Mouse (Mus musculus): ENCODE measurements around the gene Srrd.

Gene Srrd

DNA sequence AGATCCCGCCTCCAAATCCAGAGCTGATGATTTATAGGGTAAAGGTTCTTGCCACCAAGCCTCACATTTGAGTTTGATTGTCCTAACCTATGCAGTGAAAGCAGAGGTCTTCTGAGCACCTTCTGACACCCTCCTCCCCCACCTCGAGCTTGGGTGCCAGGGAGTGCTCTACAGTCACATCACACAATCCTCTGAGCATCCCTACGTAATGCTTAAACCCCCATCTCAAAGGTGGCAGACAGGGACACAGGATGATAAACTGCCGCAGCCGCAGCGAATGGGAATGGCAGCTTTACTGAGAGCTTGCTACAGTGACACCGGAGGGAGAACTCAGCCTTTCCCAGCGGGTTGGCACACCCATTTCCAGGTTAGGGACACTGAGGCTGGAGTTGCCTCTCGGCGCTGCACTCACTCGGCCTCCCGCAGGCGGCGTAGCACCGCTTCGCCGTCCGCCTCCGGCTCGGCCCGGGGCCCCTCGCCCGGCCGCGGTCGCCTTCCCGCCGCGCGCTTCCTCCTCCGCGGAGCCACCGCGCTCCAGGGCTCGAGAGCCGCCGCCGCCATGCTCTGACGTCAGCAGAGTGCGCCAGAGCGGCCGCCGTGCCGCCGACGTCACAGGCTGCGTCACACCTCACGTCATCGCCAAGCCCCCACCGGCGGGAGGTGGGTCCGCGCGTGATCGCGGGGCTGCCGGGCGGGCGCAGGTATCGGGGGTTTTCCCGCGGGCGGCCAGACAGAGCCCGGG lies at the start of gene Srrd, which contains the start of gene Hps4:
TSS of gene Srrd (minus strand) at position 578 of the 742 bp plus-strand sequence.
TSS of gene Hps4 (plus strand) at position 621 of the 742 bp plus-strand sequence.
- DNase-seq, result peak; percentile 91

GRCm38 (mm10) chr5:112391676-112392323 lies 49.0 kb upstream of the Srrd start:
- DNase-seq, result no peak

- no peak for DNase-seq
These were observed 48.2 kb upstream of the Srrd start for GRCm38 (mm10) chr5:112391002-112391401.

DNA sequence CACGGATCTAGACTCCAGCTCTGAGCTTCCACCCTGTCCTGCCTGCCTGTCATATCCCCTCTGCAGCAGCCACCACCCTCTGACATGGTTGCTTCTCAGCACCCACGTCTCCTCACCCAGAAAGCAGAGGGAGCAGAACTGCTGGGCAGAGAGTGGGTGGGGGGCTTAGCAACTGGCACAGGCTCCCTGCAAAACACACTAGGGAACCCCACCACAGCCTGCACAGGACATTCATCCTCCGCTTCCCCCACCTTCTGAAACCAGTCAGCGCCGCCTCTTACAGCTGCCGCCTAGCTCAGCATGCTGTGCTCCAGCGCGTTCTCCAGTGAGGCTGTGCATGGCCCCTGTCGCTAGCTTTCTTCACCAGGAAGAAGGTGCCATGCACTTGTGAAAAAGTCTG lies 46.5 kb upstream of the Srrd start:
- DNase-seq, result no peak

- DNase-seq, result no peak
These were observed 43.1 kb upstream of the Srrd start for GRCm38 (mm10) chr5:112385973-112386372.

DNA sequence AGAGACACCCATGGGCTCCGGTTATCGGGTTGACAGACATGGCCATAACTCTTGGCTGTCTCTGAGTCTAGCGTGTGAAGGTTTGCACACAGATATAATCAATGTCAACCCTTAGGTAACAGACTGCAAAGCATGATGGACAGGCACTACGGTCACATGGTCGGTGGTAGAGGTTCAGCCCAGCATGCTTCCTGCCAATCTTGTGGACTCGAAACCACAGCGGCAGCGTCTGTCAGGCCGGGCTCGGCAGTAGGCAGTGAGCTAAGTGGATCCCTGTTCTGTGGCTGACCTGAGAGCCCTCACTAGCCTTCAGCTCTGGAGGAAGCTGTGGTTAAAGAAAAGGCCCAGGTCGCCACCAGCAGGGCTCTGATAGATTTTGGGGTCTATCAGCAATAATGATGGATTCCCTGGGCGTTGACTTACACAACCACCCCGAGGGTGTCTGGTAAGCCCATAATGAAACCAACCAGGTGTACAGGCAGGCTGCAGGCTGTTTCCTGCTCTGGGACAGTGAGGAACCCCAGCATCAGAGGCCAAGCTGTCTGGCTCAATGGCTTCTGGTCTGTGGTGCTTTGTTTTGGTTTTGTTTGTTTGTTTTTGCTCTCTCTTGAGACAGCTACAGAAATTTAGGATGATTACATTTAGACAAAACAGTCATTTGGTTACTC lies 42.1 kb upstream of the Srrd start:
- DNase-seq, result no peak

DNA sequence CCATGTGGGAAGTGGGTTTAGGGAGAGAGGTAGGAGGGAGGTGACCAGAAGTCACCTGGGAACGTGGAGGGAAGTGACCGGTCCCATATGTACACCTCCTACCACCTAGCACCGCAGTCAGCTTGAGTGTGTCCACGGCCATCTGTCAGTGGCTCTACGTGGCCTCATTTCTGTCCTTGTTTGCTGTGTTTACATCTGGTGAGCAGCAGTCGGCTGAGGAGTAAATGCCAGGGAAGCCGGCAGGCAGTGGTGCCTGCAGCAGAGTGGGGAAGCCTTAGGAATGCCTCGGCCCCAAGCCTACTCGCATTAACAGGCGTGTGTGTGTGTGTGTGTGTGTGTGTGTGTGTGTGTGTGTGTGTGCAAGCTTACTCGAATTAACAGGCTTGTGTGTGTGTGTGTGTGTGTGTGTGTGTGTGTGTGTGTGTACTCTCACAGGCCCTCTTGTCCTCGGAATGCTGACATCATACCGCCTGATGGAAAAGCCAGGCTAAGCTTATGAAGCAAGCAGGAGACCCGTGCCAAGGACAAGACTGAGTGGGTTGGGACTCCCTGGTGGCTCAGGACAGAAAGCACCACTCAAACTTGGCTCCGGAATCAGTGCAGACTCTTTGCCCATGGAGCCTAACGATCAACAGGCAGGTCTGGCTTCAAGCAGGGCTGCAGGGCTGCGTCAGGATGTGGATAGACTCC lies 39.9 kb upstream of the Srrd start:
- DNase-seq, result no peak

DNA sequence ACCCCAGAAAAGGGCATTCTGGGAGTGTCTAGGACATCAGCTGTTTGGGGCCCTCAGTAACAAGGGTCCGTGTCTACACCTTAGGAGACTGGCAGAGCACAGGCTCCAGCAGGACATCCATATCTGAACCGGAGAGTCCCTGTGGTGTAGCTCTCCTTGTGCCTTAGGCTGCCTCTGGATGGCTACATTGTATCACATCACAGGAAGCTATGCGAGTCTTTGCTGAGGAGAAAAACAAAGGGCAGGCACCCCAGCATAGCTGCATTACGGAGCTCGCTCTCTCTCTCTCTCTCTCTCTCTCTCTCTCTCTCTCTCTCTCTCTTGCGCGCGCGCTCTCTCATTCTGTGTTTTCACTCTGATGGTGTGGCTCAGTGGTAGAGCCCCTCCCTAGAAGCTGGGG lies 39.2 kb upstream of the Srrd start:
- DNase-seq, result no peak

- no peak for DNase-seq
These were observed 38.3 kb upstream of the Srrd start for GRCm38 (mm10) chr5:112381154-112381553.

GRCm38 (mm10) chr5:112378716-112379115 lies 35.9 kb upstream of the Srrd start:
- no peak for DNase-seq

DNA sequence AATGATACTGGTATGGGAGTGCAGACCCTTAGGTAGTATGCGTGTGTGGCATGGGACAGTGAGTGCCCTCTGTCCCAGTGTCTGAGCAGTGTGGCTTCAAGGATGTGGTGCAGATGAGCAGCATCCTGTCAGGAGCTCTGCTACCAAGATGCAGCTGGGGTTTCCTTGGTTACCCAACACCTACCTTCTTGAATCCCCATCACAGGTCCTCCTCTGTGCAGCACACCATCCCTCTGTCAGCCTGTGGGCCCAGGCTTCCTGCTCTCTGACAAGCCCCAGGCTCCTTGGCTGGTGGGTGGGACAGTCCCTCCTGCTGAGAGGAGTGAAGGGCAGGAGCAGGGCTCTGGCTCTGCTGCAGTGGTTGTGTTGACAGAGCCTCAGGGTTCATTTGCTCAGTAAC lies 34.5 kb upstream of the Srrd start:
- no peak for DNase-seq

DNA sequence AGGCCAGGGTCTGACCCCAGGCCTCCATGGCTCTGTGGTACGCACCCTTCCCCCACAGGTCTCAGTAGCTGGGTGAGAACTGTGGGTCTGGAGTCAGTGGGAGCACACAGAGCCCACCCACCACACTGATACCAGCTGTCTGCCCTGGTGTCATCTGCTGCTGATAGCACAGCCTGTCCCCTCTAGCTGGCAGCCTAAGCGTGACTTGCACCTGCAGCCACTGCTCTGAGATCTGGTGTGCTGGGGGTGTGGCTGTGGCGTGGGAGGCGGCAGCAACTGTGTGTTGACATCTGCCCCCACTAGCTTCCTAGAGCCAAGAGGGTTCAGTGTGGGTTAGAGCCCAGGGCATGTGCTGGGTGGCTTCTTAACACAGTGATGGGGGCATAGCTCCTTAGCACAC lies 33.3 kb upstream of the Srrd start:
- DNase-seq, result no peak

GRCm38 (mm10) chr5:112371933-112372332 lies 29.1 kb upstream of the Srrd start:
- DNase-seq, result no peak

DNA sequence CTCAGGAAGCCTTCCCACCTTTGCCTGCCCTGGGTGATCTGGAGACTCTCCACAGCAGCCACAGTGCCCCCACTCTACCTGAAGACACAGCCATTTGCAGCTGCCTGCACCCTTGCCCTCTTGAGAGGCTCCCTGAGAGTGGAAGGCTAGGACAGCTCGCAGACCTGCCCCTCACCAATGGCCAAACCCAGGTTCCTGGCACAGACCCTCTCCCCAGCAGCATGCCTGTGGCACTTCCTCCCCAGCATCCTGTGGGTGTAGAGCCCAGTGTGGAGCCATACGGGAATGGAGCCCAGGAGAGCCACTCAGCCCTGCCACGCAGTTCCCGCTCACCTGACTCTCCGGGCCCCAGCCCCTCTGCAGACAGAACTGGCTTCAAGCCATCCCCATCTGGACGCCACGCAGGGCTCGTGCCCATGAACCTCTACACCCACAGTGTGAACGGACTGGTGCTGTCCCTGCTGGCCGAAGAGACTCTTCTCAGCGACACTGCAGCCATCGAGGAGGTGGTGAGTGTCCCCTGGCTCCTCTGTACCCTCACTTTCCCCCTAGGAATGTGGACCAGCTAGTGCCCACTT lies 27.5 kb upstream of the Srrd start:
- no peak for DNase-seq

GRCm38 (mm10) chr5:112369326-112369725 lies 26.5 kb upstream of the Srrd start:
- peak; percentile 32 for DNase-seq

GRCm38 (mm10) chr5:112368666-112369065 lies 25.8 kb upstream of the Srrd start:
- peak; percentile 26 for DNase-seq

- no peak for DNase-seq
These were observed 25.1 kb upstream of the Srrd start for GRCm38 (mm10) chr5:112367929-112368328.

DNA sequence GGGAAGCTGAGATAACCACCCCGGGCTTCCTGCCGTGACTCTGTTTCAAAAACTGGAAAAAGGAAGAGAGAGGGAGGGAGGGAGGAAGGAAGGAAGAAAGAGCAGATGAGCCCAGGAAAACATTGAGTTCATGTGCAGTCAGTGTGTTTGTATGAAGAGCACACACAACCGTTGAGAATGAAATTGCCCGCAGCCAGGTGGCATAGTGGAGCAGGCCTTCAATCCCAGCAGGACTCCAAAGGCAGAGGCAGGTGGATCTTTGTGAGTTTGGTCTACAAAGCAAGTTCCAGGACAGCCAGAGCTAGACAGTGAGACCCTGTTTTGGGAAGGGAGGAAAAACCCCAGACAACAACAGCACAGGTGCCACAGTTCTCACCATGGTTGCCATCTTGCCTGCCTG lies 24.5 kb upstream of the Srrd start:
- DNase-seq, result no peak

DNA sequence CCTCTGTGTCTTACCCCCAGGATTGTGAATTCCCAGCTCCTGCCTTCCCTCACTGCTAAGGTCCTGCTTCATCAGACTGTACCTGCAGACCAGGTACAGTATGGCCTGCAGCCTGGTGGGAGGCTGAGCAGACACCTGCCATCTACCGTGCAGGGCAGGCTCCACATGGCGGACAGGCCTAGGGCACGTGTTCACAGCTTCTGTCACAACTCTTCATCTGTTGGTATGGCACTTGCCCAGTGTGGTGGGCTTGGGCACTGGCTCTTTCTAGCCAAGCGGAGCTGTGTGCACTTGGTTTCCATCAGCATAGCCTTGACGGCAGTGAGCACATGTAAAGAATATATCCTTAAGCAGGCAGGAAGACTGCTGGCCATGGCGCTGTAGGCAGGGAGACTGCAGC lies 24.0 kb upstream of the Srrd start:
- no peak for DNase-seq

DNA sequence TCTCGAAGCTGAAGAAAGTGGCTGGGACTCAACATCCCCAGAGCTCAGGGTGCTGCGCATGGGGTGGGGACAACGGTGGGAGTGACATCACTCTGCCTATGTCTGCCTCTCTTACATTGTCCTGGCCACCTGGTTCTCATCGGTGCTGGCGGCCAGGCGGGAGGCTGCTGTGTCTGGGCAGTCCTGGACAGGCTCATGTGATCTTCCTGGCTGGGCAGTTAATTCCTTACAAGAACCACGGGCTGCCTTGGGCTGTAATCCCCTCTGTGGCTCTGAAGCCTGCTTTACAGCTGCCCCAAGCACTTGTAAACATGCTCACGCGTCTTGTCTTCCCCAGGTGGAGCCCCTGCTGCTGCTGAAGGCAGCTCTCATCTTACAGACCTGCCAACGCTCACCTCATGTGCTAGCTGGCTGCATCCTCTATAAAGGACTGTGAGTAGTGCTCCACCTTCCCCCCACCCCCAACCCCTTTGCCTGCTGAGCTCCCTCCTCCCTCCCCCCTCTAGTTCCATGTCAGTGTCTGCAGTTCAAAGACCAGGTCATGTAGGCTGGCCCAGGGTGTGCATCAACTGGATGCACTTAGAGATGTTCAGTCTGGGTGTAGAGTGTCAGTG lies 21.5 kb upstream of the Srrd start:
- DNase-seq, result no peak

- no peak for DNase-seq
These were observed 17.2 kb upstream of the Srrd start for GRCm38 (mm10) chr5:112360077-112360476.

- no peak for DNase-seq
These were observed 16.7 kb upstream of the Srrd start for GRCm38 (mm10) chr5:112359520-112359919.

DNA sequence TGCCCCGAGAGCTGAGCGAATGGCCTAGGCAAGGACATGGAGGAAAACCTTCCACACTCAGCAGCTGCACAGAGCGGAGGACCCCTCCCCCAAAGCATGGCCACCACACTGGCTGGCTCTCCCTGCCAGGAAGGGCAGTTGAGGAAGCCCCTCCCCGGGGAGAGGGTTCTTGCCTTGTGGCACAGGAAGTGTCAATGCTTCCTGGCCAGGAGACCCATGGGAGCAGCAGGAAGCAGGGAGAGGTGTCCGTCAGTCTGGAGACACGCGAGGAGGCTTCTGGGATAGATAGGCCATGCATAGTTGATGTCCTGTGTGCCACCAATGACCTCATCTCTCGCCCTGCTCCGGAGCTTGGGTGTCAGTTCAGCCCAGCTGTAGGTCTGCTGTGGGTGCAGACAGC lies 13.5 kb upstream of the Srrd start:
- no peak for DNase-seq

Measured in thymus, postnatal 14 days (tissue).